Mouse (Mus musculus) MN1 (cell line): ENCODE data around the gene Oxa1l.
"Not testable (repeated sequence)": the region's sequence is repeated elsewhere in the genome, so short reads cannot be mapped to it uniquely, and the experiment has no call there.

Experiments used
- DNase-seq: peaks from one replicate; pipeline ENCODE4 v3.0.0-alpha.2; 2016; ENCODE audit warnings: low spot score

The Oxa1l gene

GRCm38 (mm10) chr14:54360577-54361340 lies at the start of gene Oxa1l:
TSS of gene Oxa1l (plus strand) at chr14:54360834.
- DNase-seq, result peak; percentile 95

- no peak for DNase-seq
Observed at GRCm38 (mm10) chr14:54311763-54312162, 48.9 kb upstream of the Oxa1l start.

GRCm38 (mm10) chr14:54321556-54322376 lies 38.9 kb upstream of the Oxa1l start:
- DNase-seq, result no peak

- DNase-seq, result no peak
Observed at GRCm38 (mm10) chr14:54324486-54324885, 36.1 kb upstream of the Oxa1l start.

GRCm38 (mm10) chr14:54328548-54328947 lies 32.1 kb upstream of the Oxa1l start:
- DNase-seq, result no peak

GRCm38 (mm10) chr14:54329201-54329600 lies 31.4 kb upstream of the Oxa1l start:
- DNase-seq, result no peak

GRCm38 (mm10) chr14:54331178-54331577 lies 29.5 kb upstream of the Oxa1l start:
- no peak for DNase-seq

- no peak for DNase-seq
Observed at GRCm38 (mm10) chr14:54332176-54333074, 28.2 kb upstream of the Oxa1l start.

GRCm38 (mm10) chr14:54333452-54334189 lies 27.0 kb upstream of the Oxa1l start:
- peak; percentile 34 for DNase-seq

GRCm38 (mm10) chr14:54340836-54341235 lies 19.8 kb upstream of the Oxa1l start:
- DNase-seq, result no peak

- DNase-seq, result not testable (repeated sequence)
Observed at GRCm38 (mm10) chr14:54341807-54342206, 18.8 kb upstream of the Oxa1l start.

GRCm38 (mm10) chr14:54350773-54351541 lies 9.7 kb upstream of the Oxa1l start:
- not testable (repeated sequence) for DNase-seq

GRCm38 (mm10) chr14:54352314-54352713 lies 8.3 kb upstream of the Oxa1l start:
- peak; percentile 16 for DNase-seq

- DNase-seq, result no peak
Observed at GRCm38 (mm10) chr14:54354406-54354805, 6.2 kb upstream of the Oxa1l start.

- DNase-seq, result no peak
Observed at GRCm38 (mm10) chr14:54363156-54363555, 2.5 kb downstream of the Oxa1l start.

- DNase-seq, result no peak
Observed at GRCm38 (mm10) chr14:54365026-54365645, 4.5 kb downstream of the Oxa1l start.

GRCm38 (mm10) chr14:54366581-54366980 lies 5.9 kb downstream of the Oxa1l start:
- DNase-seq, result no peak

- no peak for DNase-seq
Observed at GRCm38 (mm10) chr14:54367429-54368060, 6.9 kb downstream of the Oxa1l start.

- no peak for DNase-seq
Observed at GRCm38 (mm10) chr14:54369372-54369771, 8.7 kb downstream of the Oxa1l start.

- no peak for DNase-seq
Observed at GRCm38 (mm10) chr14:54370595-54370994, 10.0 kb downstream of the Oxa1l start.
